Mouse (Mus musculus): ENCODE data around the gene Gata2. TPM values are rescaled to one million over a fixed set of nuclear protein-coding genes. Genes with fewer than 3 reads are reported as not detected.

Gene Gata2
- polyA plus RNA-seq, 1 experiment from 2014 or later: 35.9 TPM

GRCm38 (mm10) chr6:88197313-88198069 is 3.8 kb downstream of the Gata2 start:
- Histone ChIP-seq H3K4me1 (peaks cover 85% of the 10 kb centered on the region), H3K27me3 (replicated peaks; ENCODE audit: low read depth, poor library complexity, severe bottlenecking) (peaks cover 100% of the 10 kb centered on the region), H3K4me3 (peak overlapping the region; percentile 66), H3K9me3 (no peaks in the 10 kb centered on the region), H3K27ac (replicated peaks) (peak overlapping the region; percentile 81), H3K36me3 (replicated peaks) (peaks cover 4% of the 10 kb centered on the region)
- peak; percentile 77 for DNase-seq (ENCODE audit: low spot score)
- 1% methylated on average over 39 of the region's 39 CpGs for WGBS

- peaks cover 100% of the 10 kb centered on the region for H3K27me3 ChIP-seq (replicated peaks; ENCODE audit: low read depth, poor library complexity, severe bottlenecking)
- H3K27ac ChIP-seq (replicated peaks): peak overlapping the region; percentile 81
- H3K36me3 ChIP-seq (replicated peaks): peaks cover 4% of the 10 kb centered on the region
- peak; percentile 92 for DNase-seq (ENCODE audit: low spot score)
- no peaks in the 10 kb centered on the region for H3K9me3 ChIP-seq
- under 1% methylated on average over 61 of the region's 62 CpGs for WGBS
- peaks cover 90% of the 10 kb centered on the region for H3K4me1 ChIP-seq
- H3K4me3 ChIP-seq: peak overlapping the region; percentile 66
Measured at GRCm38 (mm10) chr6:88198070-88198940, 4.6 kb downstream of the Gata2 start.

GRCm38 (mm10) chr6:88199001-88199717 is 5.5 kb downstream of the Gata2 start:
- peak; percentile 61 for DNase-seq (ENCODE audit: low spot score)
- Histone ChIP-seq H3K36me3 (replicated peaks) (peaks cover 4% of the 10 kb centered on the region), H3K4me3 (peak overlapping the region; percentile 66), H3K27ac (replicated peaks) (peak overlapping the region; percentile 75), H3K9me3 (no peaks in the 10 kb centered on the region), H3K4me1 (peaks cover 90% of the 10 kb centered on the region), H3K27me3 (replicated peaks; ENCODE audit: low read depth, poor library complexity, severe bottlenecking) (peaks cover 100% of the 10 kb centered on the region)
- 1% methylated on average over 39 of the region's 39 CpGs for WGBS

- Histone ChIP-seq H3K4me3 (peak overlapping the region; percentile 66), H3K9me3 (no peaks in the 10 kb centered on the region), H3K4me1 (peaks cover 90% of the 10 kb centered on the region), H3K27ac (replicated peaks) (peak overlapping the region; percentile 75), H3K27me3 (replicated peaks; ENCODE audit: low read depth, poor library complexity, severe bottlenecking) (peaks cover 100% of the 10 kb centered on the region), H3K36me3 (replicated peaks) (peaks cover 4% of the 10 kb centered on the region)
- 2% methylated on average over 50 of the region's 50 CpGs for WGBS
- DNase-seq (ENCODE audit: low spot score): peak; percentile 54
Measured at GRCm38 (mm10) chr6:88199718-88200692, 6.3 kb downstream of the Gata2 start.

GRCm38 (mm10) chr6:88200693-88201609 is 7.3 kb downstream of the Gata2 start:
- H3K9me3 ChIP-seq: no peaks in the 10 kb centered on the region

GRCm38 (mm10) chr6:88201926-88202700 is 8.4 kb downstream of the Gata2 start:
- Histone ChIP-seq H3K36me3 (replicated peaks) (peaks cover 4% of the 10 kb centered on the region), H3K27ac (replicated peaks) (peak overlapping the region; percentile 19; the same call in 1 of the 2 replicates), H3K27me3 (replicated peaks; ENCODE audit: low read depth, poor library complexity, severe bottlenecking) (peaks cover 100% of the 10 kb centered on the region), H3K9me3 (no peaks in the 10 kb centered on the region), H3K4me3 (peak overlapping the region; percentile 66), H3K4me1 (peaks cover 92% of the 10 kb centered on the region)
- 7% methylated on average over 15 of the region's 15 CpGs for WGBS
- peak; percentile 46 for DNase-seq (ENCODE audit: low spot score)

More at GRCm38 (mm10) chr6:88200693-88201609, 7.3 kb downstream of the Gata2 start:
- peak; percentile 46 for DNase-seq (ENCODE audit: low spot score)
- peaks cover 4% of the 10 kb centered on the region for H3K36me3 ChIP-seq (replicated peaks)
- WGBS: 7% methylated on average over 20 of the region's 20 CpGs
- peaks cover 100% of the 10 kb centered on the region for H3K27me3 ChIP-seq (replicated peaks; ENCODE audit: low read depth, poor library complexity, severe bottlenecking)
- H3K4me1 ChIP-seq: peaks cover 96% of the 10 kb centered on the region
- peak overlapping the region; percentile 66 for H3K4me3 ChIP-seq
- peak overlapping the region; percentile 54 for H3K27ac ChIP-seq (replicated peaks)

- Histone ChIP-seq H3K36me3 (replicated peaks) (peaks cover 4% of the 10 kb centered on the region), H3K27me3 (replicated peaks; ENCODE audit: low read depth, poor library complexity, severe bottlenecking) (peaks cover 100% of the 10 kb centered on the region), H3K4me3 (peak overlapping the region; percentile 66), H3K9me3 (no peaks in the 10 kb centered on the region), H3K27ac (replicated peaks) (peak overlapping the region; percentile 51; the same call in 1 of the 2 replicates), H3K4me1 (peaks cover 82% of the 10 kb centered on the region)
- WGBS: 2% methylated on average over 24 of the region's 24 CpGs
- DNase-seq (ENCODE audit: low spot score): peak; percentile 55
Measured at GRCm38 (mm10) chr6:88202921-88203690, 9.4 kb downstream of the Gata2 start.

- WGBS: 7% methylated on average over 10 of the region's 10 CpGs
- peaks cover 4% of the 10 kb centered on the region for H3K36me3 ChIP-seq (replicated peaks)
- H3K4me3 ChIP-seq: peak overlapping the region; percentile 66
- peak; percentile 39 for DNase-seq (ENCODE audit: low spot score)
- H3K27me3 ChIP-seq (replicated peaks; ENCODE audit: low read depth, poor library complexity, severe bottlenecking): peaks cover 100% of the 10 kb centered on the region
- peak overlapping the region; percentile 51; the same call in 1 of the 2 replicates for H3K27ac ChIP-seq (replicated peaks)
- no peaks in the 10 kb centered on the region for H3K9me3 ChIP-seq
- H3K4me1 ChIP-seq: peaks cover 74% of the 10 kb centered on the region
Measured at GRCm38 (mm10) chr6:88203791-88204405, 10.2 kb downstream of the Gata2 start.
